Mouse (Mus musculus): Measurements from ENCODE around the gene Wwc1.

GRCm38 (mm10) chr11:35833270-35833669 is 147.1 kb downstream of the Wwc1 start:
- TF ChIP-seq CTCF (IDR thresholded peaks at IDR 0.05; ENCODE audit: borderline replicate concordance, insufficient read depth, low read depth, low read length), result no peak
- no peak for TF ChIP-seq POLR2A (IDR thresholded peaks at IDR 0.05; ENCODE audit: borderline replicate concordance, insufficient read depth, low read length)

Measured in cerebellum, adult 2 months (tissue).